Mouse (Mus musculus): ENCODE results near the gene Osbpl8.

GRCm38 (mm10) chr10:111129867-111130620 is 34.5 kb upstream of the Osbpl8 start:
- no peak for TF ChIP-seq POLR2A (IDR thresholded peaks at IDR 0.05; ENCODE audit: extremely low read depth, insufficient read depth, low read length)
- TF ChIP-seq CTCF (IDR thresholded peaks at IDR 0.05; ENCODE audit: extremely low read depth, insufficient read depth, low read length) = no peak

All from cortical plate, adult 2 months (tissue).